Mouse (Mus musculus) liver, adult 2 months (tissue): ENCODE data around the gene Pcgf6.

ENCODE experiments used
- CTCF ChIP-seq: fragments of 200-500 bp; IDR thresholded peaks from 2 replicates; pipeline ENCODE4 v1.5.1; 2011; ENCODE audit warnings: low read depth, low read length, control low read depth
- POLR2A ChIP-seq: fragments of 200-500 bp; IDR thresholded peaks from 2 replicates; pipeline ENCODE4 v1.6.1; 2011; ENCODE audit warnings: low read length, control low read depth; ENCODE audit not compliant: insufficient read depth; ENCODE audit errors: extremely low read depth

GRCm38 (mm10) chr19:47018330-47018729 is 32.4 kb downstream of the Pcgf6 start:
- no peak for TF ChIP-seq CTCF
- TF ChIP-seq POLR2A: no peak
